Mouse (Mus musculus) lung, embryonic 15.5 days (tissue): Measurements from ENCODE around the gene Rin1. TPM values are rescaled to one million over a fixed set of nuclear protein-coding genes. Genes with fewer than 3 reads are reported as not detected.

Experiments
- ATAC-seq: fragments of 200-750 bp; cut with Nextera tagmentation; 2 replicates; pipeline ENCODE4 v1.8.0; 2017; ENCODE audit warnings: moderate number of reproducible peaks, borderline replicate concordance; ENCODE audit not compliant: low FRiP score, low TSS enrichment; ENCODE audit errors: extremely low read depth
- H3K27ac ChIP-seq: fragments of 300-500 bp; sonication (generic); 2 replicates; pipeline ENCODE4 v1.5.1; 2015; ENCODE audit warnings: moderate library complexity, mild to moderate bottlenecking, inconsistent platforms
- H3K27me3 ChIP-seq: fragments of 300-500 bp; sonication (generic); 2 replicates; pipeline ENCODE4 v1.6.1; 2015; ENCODE audit warnings: inconsistent platforms
- H3K36me3 ChIP-seq: fragments of 300-500 bp; sonication (generic); 2 replicates; pipeline ENCODE4 v1.6.1; 2015; ENCODE audit warnings: inconsistent platforms
- H3K4me1 ChIP-seq: fragments of 300-500 bp; sonication (generic); 2 replicates; pipeline ENCODE4 v1.6.1; 2015; ENCODE audit warnings: inconsistent platforms
- H3K4me2 ChIP-seq: fragments of 300-500 bp; sonication (generic); 2 replicates; pipeline ENCODE4 v1.6.1; 2015; ENCODE audit warnings: inconsistent platforms, mild to moderate bottlenecking, moderate library complexity
- H3K4me3 ChIP-seq: fragments of 300-500 bp; sonication (generic); 2 replicates; pipeline ENCODE4 v1.5.1; 2015; ENCODE audit warnings: mild to moderate bottlenecking, inconsistent platforms
- H3K9ac ChIP-seq: fragments of 300-500 bp; sonication (generic); 2 replicates; pipeline ENCODE4 v1.6.1; 2015; ENCODE audit warnings: inconsistent platforms
- H3K9me3 ChIP-seq: fragments of 300-500 bp; sonication (generic); 2 replicates; pipeline ENCODE4 v1.6.1; 2016; ENCODE audit warnings: inconsistent platforms
- WGBS: fragments of 180-500 bp; shearing (Covaris S2); methylation state at CpG from one replicate; pipeline ENCODE4 v1.1.7; 2015; 5-methylcytosine and 5-hydroxymethylcytosine counted together
- polyA plus RNA-seq: library from polyadenylated mRNA; unstranded; fragments of >200 nt; fragmentation: Nextera tagmentation; extraction: Ambion mirVana; gene quantifications from 2 replicates; pipeline ENCODE4 v1.2.1, GENCODE M21; 2015

The Rin1 gene
- polyA plus RNA-seq, 1 experiment from 2014 or later = 2.7 TPM

DNA sequence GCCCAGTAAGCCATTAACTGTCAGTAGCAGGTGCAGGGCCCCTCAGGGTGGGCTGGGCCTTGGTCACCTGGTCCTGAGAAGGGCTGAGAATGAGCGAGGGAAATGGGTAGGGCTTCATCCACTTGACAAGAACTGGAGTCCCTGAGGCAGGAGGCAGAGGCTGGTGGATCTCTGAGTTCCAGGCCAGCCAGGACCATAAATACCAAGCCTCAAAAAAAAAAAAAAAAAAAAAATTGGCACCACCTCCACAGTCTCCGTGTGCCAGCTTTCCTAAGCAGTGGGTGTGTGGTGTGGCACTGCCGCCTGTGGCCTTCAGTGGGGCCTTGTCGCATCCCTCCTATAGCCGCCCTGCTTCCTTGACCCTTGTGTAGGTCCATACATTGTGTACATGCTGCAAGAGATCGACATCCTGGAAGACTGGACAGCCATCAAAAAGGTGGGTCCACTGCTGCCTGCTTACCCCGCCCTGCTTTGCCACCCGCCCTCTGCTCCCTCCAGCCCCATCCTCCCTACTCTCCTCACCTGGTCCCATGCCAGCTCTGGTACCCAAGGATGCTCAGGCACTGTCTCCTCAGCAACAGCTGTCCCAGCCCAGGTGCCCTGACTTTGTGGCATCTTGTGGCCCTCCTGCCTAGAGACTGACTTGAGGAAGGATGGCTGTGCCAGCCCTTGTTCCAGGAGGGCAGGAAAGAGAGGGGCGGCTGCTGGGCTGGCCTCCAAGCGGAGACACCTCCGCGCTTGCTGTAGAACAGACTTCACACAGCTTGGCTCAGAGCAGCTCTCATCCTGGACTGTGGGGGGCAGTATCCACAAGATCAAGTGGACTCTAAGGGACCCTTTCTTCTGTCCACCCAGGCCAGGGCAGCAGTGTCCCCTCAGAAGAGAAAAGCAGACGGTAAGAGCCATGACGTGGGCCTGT is 1.9 kb upstream of the Rin1 start:
- H3K4me3 ChIP-seq = no peak overlapping the region
- H3K27me3 ChIP-seq = peaks cover 15% of the 10 kb centered on the region
- no peak overlapping the region for H3K4me2 ChIP-seq
- H3K9me3 ChIP-seq = no peaks in the 10 kb centered on the region
- 85% methylated on average over 14 of the region's 14 CpGs for WGBS
- peaks cover 27% of the 10 kb centered on the region for H3K36me3 ChIP-seq
- no peak overlapping the region for H3K9ac ChIP-seq
- peaks cover 26% of the 10 kb centered on the region for H3K4me1 ChIP-seq
- no peak for ATAC-seq
- H3K27ac ChIP-seq = no peak overlapping the region

DNA sequence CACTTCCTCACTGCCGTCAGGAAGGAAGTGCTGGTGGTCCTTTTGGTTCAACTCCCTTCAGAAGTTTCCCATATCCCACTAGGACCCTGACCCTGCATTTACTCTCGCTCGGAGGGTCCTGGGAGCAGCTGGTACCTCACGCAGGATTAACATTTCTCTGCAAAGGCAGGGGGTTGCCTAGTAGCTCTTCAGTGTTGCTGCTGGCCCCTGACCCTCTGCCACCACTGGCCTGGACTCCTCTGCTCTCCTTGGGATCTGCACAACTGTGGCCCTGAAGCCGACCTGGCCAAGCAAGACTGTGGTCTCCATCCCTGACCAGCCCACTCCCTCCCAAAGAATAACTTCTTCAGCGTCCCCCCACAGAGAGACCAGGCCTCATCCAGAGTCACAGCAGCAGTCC is 956 bp upstream of the Rin1 start:
- no peaks in the 10 kb centered on the region for H3K9me3 ChIP-seq
- no peak overlapping the region for H3K27ac ChIP-seq
- peaks cover 26% of the 10 kb centered on the region for H3K4me1 ChIP-seq
- peaks cover 15% of the 10 kb centered on the region for H3K27me3 ChIP-seq
- no peak overlapping the region for H3K9ac ChIP-seq
- ATAC-seq = no peak
- peaks cover 27% of the 10 kb centered on the region for H3K36me3 ChIP-seq
- whole genome bisulfite sequencing = 76% methylated on average over 6 of the region's 6 CpGs
- H3K4me3 ChIP-seq = no peak overlapping the region
- no peak overlapping the region for H3K4me2 ChIP-seq

DNA sequence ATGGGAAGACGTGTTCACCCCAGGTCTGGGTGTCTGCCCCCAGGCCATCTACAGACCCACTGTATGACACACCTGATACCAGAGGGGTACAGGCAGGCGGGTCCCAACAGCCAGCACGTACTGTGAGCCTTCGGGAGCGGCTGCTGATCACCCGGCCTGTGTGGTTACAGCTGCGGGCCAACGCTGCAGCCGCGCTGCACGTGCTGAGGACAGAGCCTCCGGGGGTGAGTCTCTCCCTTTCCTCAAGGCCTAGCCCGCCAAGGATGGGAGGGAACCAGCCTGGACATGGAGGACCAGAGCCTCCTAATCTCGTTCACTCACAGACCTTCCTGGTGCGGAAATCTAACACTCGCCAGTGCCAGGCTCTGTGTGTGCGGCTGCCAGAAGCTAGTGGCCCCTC is 750 bp downstream of the Rin1 start:
- WGBS = 9% methylated on average over 17 of the region's 17 CpGs
- 0 out of 2 replicates have a peak, but pooled peaks have one; percentile 14 for ATAC-seq
- Histone ChIP-seq H3K4me2 (peak overlapping the region; percentile 55), H3K36me3 (peaks cover 22% of the 10 kb centered on the region), H3K4me1 (peaks cover 26% of the 10 kb centered on the region), H3K9me3 (no peaks in the 10 kb centered on the region), H3K9ac (peak overlapping the region; percentile 24; the same call in 1 of the 2 replicates), H3K27ac (peak overlapping the region; percentile 35; the same call in 1 of the 2 replicates), H3K27me3 (peaks cover 15% of the 10 kb centered on the region), H3K4me3 (peak overlapping the region; percentile 35)

DNA sequence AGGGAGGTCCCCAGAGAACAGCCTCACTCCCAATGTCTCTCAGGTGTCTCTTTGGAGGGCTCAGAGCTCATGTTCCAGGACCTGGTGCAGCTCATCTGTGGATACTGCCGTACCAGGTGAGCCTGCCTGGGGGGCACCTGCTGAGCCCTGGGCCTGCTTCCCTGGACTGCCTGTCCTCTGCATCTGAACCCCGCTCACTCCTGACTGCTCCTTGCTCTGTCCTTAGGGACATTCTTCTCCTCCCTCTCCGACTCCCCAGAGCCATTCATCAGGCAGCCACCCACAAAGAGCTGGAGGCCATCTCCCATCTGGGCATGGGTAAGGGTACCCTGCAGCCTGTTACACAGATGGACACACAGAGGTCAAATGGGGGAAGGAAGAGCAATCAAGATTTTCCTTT is 1.2 kb downstream of the Rin1 start:
- Histone ChIP-seq H3K27me3 (peaks cover 15% of the 10 kb centered on the region), H3K4me2 (peak overlapping the region; percentile 55), H3K9ac (0 out of 2 replicates have a peak overlapping the region, but pooled peaks have one; percentile 24), H3K4me1 (peaks cover 29% of the 10 kb centered on the region), H3K27ac (peak overlapping the region; percentile 35; the same call in 1 of the 2 replicates), H3K36me3 (peaks cover 19% of the 10 kb centered on the region), H3K4me3 (peak overlapping the region; percentile 35), H3K9me3 (no peaks in the 10 kb centered on the region)
- ATAC-seq = no peak
- WGBS = 59% methylated on average over 3 of the region's 3 CpGs

DNA sequence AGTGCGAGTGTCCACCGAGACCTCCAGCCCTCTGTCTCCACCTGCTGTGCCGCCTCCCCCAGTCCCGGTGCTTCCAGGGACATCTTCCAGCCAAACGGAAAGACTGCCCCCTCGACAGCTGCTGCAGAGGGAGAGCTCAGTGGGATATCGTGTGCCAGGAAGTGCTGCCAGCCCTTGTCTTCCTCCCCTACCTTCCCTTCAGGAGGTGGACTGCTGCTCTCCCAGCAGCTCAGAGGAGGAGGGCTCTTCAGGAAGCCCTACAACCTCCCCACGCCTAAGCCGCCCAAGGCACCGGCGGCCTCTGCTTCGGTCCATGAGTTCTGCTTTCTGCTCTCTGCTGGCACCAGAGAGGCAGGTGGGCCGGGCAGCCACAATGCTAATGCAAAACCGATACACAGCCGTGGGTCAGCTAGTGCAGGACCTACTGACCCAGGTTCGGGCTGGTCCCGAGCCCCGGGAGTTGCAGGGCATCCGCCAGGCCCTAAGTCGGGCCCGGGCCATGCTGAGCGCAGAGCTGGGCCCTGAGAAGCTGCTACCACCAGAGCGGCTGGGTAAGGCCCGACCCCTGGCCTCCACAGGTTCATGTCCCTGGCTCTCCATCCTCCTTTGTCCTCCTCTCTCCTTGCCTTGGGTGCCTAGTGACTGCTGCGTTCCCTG is 2.0 kb downstream of the Rin1 start:
- no peak overlapping the region for H3K4me3 ChIP-seq
- peak overlapping the region; percentile 55 for H3K4me2 ChIP-seq
- H3K27me3 ChIP-seq = peaks cover 15% of the 10 kb centered on the region
- H3K9ac ChIP-seq = no peak overlapping the region
- H3K9me3 ChIP-seq = no peaks in the 10 kb centered on the region
- H3K27ac ChIP-seq = no peak overlapping the region
- 29% methylated on average over 25 of the region's 25 CpGs for WGBS
- H3K4me1 ChIP-seq = peaks cover 35% of the 10 kb centered on the region
- no peak for ATAC-seq
- peaks cover 11% of the 10 kb centered on the region for H3K36me3 ChIP-seq

DNA sequence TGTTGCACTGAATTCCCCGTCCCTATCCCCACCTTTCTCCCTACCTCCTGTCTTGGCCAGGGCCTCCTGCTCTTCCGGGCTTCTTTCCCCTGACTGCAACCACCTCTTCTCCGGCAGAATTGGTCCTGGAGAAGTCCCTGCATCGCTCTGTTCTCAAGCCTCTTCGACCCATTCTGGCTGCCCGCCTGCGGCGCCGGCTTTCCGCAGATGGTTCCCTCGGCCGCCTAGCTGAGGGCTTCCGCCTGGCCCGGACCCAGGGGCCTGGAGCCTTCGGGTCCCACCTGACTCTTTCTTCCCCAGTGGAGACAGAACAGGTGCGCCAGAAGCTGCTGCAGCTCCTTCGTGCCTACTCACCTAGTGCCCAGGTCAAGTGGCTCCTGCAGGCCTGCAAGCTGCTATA is 2.6 kb downstream of the Rin1 start:
- H3K4me3 ChIP-seq = no peak overlapping the region
- H3K36me3 ChIP-seq = peaks cover 5% of the 10 kb centered on the region
- no peak overlapping the region for H3K4me2 ChIP-seq
- peaks cover 15% of the 10 kb centered on the region for H3K27me3 ChIP-seq
- no peak overlapping the region for H3K9ac ChIP-seq
- 65% methylated on average over 17 of the region's 17 CpGs for WGBS
- H3K9me3 ChIP-seq = no peaks in the 10 kb centered on the region
- ATAC-seq = no peak
- no peak overlapping the region for H3K27ac ChIP-seq
- peaks cover 40% of the 10 kb centered on the region for H3K4me1 ChIP-seq

DNA sequence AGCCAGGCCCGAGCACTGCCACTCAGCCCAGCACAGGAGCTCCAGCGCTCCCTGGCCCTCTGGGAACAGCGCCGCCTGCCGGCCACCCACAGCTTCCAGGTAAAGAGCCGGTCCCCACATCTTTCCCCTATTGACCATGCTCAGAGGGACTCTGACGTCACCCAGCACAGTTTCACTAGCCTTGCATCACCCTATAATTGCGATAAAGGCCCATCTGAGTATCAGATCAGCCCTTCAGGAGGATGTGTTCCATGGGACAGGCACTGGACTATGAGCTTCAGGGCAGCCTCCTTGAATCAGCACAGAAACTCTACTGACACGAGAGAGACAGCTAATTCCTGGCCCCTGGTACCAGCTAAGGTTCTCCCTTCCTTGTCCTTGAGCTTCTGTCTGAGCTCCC is 3.6 kb downstream of the Rin1 start:
- Histone ChIP-seq H3K9me3 (no peaks in the 10 kb centered on the region), H3K9ac (no peak overlapping the region)
- no peak for ATAC-seq

DNA sequence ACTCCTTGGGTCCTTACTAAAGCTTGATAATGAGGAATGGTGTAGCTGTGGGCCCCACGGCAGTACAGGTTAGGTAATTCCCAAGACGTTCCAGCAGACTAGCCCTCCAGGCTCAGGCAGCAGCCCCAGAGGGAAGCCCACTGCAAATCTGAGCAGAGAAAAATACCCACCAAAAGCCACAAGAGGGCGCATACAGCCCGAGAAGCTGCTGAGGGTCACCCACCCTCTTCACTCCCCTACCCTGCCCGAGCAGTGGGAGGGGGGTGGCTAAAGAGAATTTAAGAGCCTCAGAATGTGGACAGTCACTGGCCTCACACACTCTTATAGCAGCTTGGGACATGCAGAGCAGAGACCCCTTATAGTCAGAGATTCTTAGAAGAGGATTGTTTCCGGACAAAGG is 6.0 kb downstream of the Rin1 start:
- Histone ChIP-seq H3K4me2 (no peak overlapping the region), H3K9ac (no peak overlapping the region), H3K27me3 (peaks cover 15% of the 10 kb centered on the region), H3K4me3 (no peak overlapping the region), H3K9me3 (no peaks in the 10 kb centered on the region), H3K27ac (no peak overlapping the region), H3K4me1 (peaks cover 60% of the 10 kb centered on the region), H3K36me3 (no peaks in the 10 kb centered on the region)
- WGBS = 11% methylated on average over 6 of the region's 6 CpGs
- ATAC-seq = no peak

More for the DNA sequence above, 3.6 kb downstream of the Rin1 start:
- Histone ChIP-seq H3K4me2 (no peak overlapping the region), H3K27me3 (peaks cover 15% of the 10 kb centered on the region), H3K36me3 (peaks cover 4% of the 10 kb centered on the region), H3K4me3 (no peak overlapping the region), H3K4me1 (peaks cover 51% of the 10 kb centered on the region), H3K27ac (no peak overlapping the region)
- WGBS = 19% methylated on average over 9 of the region's 9 CpGs

DNA sequence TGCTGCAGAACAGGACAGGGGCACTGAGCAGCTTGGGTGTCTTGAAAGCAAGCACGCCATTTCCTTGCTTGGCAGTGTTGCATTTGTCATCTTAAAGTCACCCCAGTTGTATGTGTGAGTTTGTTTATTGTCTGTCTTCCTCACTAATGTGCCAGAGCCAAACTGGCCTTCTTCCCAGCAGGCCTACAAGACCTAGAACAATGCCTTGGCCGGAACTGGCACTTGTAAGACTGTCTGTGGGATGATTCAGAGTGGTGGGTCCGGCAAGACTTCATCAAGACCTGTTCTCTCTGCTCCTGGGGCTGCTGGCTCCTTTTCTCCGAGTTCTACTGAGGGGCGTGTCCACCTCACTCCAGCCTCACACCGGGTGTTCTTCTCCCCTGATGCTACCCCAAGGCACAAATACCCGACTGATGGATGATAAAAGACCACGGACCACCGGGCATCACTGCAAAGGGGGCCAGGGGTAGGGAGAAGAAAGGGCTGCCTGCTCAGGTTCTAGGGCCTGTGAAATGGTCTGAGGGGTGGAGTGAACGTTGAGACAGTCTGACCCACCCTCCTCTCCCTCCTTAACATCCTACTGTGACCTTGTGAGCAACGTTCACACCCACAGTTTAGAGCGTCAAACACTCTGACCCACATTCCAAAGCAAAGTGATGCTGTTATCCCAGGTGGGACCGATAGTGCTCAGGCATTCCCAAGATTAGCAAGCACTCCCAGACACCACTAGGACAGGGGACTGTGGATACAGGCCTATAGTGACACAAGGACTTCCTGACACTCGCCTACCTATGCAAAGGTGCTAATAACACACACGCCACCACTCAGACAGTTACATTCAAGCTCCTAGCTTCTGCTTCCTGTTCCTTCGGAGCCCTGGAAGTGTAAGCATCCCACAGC is 7.8 kb downstream of the Rin1 start:
- 16% methylated on average over 16 of the region's 16 CpGs for WGBS
- Histone ChIP-seq H3K4me2 (peak overlapping the region; percentile 32), H3K27me3 (peaks cover 3% of the 10 kb centered on the region; the same call in 1 of the 2 replicates)

DNA sequence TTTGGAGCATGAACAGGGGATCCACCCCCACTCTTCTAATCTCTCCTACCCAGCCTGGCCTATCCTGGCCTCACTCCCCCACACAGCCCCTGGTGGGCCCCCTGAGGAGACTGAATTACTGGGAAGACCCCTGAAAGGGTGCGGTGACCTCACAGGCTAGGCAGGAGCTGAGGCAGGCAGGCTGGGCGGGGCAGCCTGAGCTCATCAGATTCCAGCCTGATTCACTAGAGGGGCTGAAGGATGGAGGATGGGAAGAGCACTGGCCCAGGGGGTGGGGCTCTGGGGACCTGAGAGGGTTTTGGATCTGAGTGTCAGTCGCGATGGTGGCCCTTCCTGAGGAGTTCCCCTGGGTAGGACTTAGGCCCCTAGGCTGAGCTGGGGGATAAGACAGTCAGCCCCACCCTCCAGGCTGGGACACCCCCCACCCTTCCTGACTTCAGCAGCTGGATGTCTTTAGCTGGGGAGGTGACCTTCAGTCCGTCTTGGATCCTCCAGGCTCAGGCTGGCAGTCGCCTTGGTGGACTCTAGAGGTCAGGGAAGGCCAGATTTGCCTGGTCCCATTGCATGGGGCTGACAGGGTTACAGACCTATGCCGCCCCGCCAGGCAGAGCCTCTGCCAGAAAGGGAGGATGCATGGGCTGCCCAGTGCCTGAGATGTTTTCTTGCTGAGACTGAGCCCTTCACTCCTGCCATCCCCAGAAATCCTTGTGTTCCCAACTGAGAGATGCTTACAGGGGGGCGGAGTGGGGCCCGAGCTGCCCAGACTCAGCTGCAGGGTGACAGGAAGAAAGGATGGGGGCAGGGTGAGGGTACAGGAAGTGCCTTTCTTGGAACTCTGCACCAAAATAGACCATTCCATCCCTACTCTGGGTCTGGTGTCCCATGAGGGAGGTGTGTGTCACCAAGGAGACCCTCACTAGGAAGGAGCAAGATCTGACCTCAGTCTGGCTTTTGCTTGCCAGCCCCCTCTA is 8.8 kb downstream of the Rin1 start:
- Histone ChIP-seq H3K4me2 (peak overlapping the region; percentile 32), H3K9ac (0 out of 2 replicates have a peak overlapping the region, but pooled peaks have one; percentile 5), H3K36me3 (no peaks in the 10 kb centered on the region), H3K27me3 (no peaks in the 10 kb centered on the region), H3K4me1 (peaks cover 55% of the 10 kb centered on the region), H3K9me3 (no peaks in the 10 kb centered on the region), H3K27ac (peak overlapping the region; percentile 87), H3K4me3 (no peak overlapping the region)
- peak; percentile 54 for ATAC-seq
- 8% methylated on average over 10 of the region's 10 CpGs for WGBS

More for the DNA sequence above, 7.8 kb downstream of the Rin1 start:
- Histone ChIP-seq H3K4me3 (no peak overlapping the region), H3K4me1 (peaks cover 55% of the 10 kb centered on the region), H3K9ac (no peak overlapping the region), H3K9me3 (no peaks in the 10 kb centered on the region), H3K36me3 (no peaks in the 10 kb centered on the region), H3K27ac (peak overlapping the region; percentile 87)
- no peak for ATAC-seq
